Mouse (Mus musculus) liver, postnatal 0 days (tissue): ENCODE data around the gene Atad3a.

ENCODE experiments used
- CTCF ChIP-seq: sonication (generic); IDR thresholded peaks from 2 replicates; pipeline ENCODE4 v1.5.1; 2016; ENCODE audit warnings: antibody characterized with exemption, low read depth
- EP300 ChIP-seq: IDR thresholded peaks from 2 replicates; pipeline ENCODE4 v1.6.1; 2016; ENCODE audit warnings: antibody characterized with exemption, low read depth, mild to moderate bottlenecking

DNA sequence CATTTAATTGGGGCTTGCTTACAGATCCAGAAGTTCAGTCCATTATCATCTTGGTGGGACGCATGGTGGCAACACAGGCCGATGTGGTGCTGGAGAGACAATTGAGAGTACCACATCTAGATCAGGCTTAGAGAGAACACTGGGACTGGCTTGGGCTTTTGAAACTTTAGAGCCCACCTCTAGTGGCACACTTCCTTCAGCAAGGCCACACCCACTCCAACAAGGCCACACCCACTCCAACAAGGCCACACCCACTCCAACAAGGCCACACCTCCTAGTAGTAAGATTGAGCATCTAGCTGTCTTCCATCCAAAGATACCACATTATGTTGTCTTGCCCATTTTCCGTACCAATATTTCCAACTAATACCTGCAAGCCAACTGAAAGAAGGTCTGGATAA, 68.5 kb downstream of the Atad3a start:
- TF ChIP-seq CTCF, result no peak
- TF ChIP-seq EP300, result no peak
